Mouse (Mus musculus): ENCODE results near the gene Med22.

GRCm38 (mm10) chr2:26952193-26952592 is 41.7 kb upstream of the Med22 start:
- no peak for TF ChIP-seq GATA1 (IDR thresholded peaks at IDR 0.05; ENCODE audit: low read depth, low read length)
- no peak for TF ChIP-seq EP300 (IDR thresholded peaks at IDR 0.05; ENCODE audit: low read depth in 1 of 2, low read length in 2 of 2)
- no peak for TF ChIP-seq ELF1 (IDR thresholded peaks at IDR 0.05; ENCODE audit: low read depth, low read length)
- TF ChIP-seq BHLHE40 (IDR thresholded peaks at IDR 0.05; ENCODE audit: borderline replicate concordance, low read depth, low read length): no peak
- no peak for TF ChIP-seq RCOR1 (IDR thresholded peaks at IDR 0.05; ENCODE audit: low read depth, low read length)
- no peak for TF ChIP-seq MAZ (IDR thresholded peaks at IDR 0.05; ENCODE audit: low read depth, low read length)
- no peak for TF ChIP-seq MAFK (IDR thresholded peaks at IDR 0.05; ENCODE audit: borderline replicate concordance, low read depth, low read length)
- no peak for TF ChIP-seq POLR2AphosphoS5 (IDR thresholded peaks at IDR 0.05; ENCODE audit: borderline replicate concordance, low read depth, low read length)
- TF ChIP-seq ZNF384 (IDR thresholded peaks at IDR 0.05; ENCODE audit: low read depth, low read length): no peak
